Mouse (Mus musculus) layer of hippocampus, postnatal 10 days (tissue): ENCODE measurements around the gene Adamts2. TPM values are rescaled to one million over a fixed set of nuclear protein-coding genes. Genes with fewer than 3 reads are reported as not detected.

Source experiments
- DNase-seq, 2 experiments: peaks; one replicate each; pipeline ENCODE4 v3.0.0; 2021; ENCODE audit warnings: low spot score in 2 of 2
- total RNA-seq, 2 experiments: library from RNA; stranded (reverse); gene quantifications; 2 replicates each; pipeline ENCODE4 v1.2.3; 2021

Adamts2 gene
- total RNA-seq, 2 experiments from 2014 or later, result 7.7 to 9.6 TPM

DNA sequence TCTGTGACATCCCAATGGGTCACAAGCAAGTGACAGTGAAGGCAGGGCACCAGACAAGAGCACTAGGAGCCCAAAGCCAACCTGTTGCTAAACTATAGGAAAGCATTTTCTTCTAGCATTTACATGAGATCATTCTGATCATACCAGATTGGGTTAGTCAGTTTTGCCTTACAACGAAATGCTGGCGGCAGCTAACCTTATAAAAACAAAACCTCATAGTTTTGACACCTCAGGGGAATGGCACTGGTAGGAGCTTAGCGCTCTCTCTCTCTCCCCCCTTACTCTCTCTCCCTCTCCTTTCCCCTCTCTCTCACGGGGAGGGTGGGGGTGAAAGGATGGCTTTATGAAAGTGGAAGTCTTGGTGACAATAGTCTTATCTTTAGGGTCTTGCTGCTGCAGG lies 123.7 kb downstream of the Adamts2 start:
- DNase-seq, result no peak

DNA sequence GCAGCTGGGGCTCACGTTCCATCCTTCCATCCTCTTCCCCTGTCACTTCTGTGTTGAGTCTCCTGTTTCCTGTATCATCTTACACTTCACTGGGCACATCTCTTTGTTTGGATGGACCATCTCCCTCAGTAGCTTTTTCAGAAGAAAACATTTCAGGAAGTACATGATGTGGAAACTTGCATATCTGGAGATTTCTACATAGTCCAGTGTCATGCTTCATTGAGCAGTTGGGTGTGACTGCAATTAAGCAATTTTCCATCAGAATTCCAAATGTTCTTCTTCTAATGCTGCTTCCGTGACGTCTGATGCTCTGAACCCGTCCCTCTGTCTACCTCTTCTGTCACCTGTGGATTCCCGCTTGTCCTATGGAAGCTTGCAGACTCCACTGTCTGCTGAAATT lies 124.2 kb downstream of the Adamts2 start:
- DNase-seq, result no peak

- DNase-seq, result no peak
Observed at GRCm38 (mm10) chr11:50733146-50733545, 131.3 kb downstream of the Adamts2 start.

GRCm38 (mm10) chr11:50734129-50734528 lies 132.2 kb downstream of the Adamts2 start:
- peak in 1 of 2 experiments; percentile 44 for DNase-seq

DNA sequence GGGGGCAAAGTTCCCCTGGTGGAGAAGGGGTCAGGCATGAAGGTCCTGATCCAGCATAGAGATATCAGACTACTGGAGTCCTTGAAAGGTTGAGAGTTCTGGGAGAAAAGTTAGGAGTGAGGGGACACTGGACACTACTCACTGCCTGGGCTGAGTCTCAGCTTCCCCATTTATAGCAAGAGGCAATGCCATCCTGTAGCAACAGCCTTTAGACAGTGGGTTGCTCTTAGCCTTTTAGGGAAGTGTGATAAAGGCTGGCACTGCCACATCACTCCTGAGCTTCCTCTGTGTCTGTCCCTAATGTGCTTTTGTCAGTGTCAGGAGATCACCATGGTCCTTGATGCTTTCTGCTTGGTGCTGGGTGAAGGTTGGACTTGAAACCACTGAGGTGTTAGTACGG lies 134.7 kb downstream of the Adamts2 start:
- DNase-seq, result no peak

DNA sequence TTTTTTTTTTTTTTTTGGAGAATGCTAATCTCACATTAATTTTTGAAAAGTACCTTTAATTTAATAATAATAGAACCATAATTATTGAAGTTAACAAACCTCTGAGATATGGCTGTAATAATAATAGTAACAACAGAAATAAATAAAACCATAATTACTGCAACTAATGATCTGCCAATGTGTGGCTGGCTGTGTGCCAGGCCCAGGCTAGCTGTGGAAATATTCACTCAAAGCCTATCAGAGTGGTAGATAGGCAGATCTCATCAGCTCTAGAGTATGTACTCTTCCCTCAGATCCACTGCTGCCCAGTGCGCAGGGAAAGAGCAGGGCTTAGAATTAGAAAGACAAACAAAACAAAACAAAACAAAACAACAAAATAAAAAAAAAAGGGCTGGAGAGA lies 136.6 kb downstream of the Adamts2 start:
- peak in 1 of 2 experiments; percentile 55 for DNase-seq

DNA sequence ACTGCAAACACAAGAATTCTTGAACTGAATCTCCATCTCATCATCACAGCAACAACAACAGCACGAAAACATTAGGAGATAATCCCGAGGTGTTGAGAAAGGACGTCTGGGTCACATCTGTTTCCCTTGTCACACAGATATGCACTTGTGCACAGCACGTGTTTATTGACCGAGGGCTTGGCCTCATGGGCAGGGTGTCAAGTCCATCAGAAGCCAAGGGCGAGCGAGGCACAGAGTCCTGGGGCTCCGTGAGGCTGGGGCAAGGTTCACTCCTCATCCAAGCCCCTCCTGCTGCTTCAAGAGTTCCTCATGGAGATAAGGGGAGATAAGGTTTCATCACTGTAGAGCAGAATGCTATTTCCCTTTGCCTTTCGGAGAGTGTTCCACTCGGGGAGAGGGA lies 137.6 kb downstream of the Adamts2 start:
- no peak for DNase-seq

GRCm38 (mm10) chr11:50742146-50742545 lies 140.3 kb downstream of the Adamts2 start:
- no peak for DNase-seq

GRCm38 (mm10) chr11:50744971-50745370 lies 143.1 kb downstream of the Adamts2 start:
- peak; percentile 32 to 43 for DNase-seq

DNA sequence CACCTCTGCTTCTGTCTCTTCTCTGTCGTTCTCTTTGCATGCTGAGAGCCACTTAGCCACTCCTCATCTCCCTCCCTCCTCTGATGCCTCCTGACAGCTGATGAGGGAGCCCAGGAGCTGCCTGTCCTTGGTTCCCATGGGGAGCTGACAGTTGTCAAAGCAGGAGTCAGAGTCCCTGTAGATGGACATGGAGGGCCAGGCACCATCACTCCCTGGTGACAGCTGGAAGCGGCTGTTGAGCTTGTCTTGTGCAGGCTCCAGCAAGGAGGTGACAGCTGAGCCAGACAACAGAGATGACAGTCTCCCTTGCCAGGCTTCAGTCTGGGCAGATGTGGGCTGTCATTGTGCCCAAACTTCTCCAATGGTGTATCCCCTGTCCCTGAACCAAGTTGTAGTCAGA lies 144.6 kb downstream of the Adamts2 start:
- DNase-seq, result no peak

- DNase-seq, result no peak
Observed at GRCm38 (mm10) chr11:50750983-50751585, 149.2 kb downstream of the Adamts2 start.

GRCm38 (mm10) chr11:50757741-50758140 lies 155.9 kb downstream of the Adamts2 start:
- DNase-seq, result no peak

DNA sequence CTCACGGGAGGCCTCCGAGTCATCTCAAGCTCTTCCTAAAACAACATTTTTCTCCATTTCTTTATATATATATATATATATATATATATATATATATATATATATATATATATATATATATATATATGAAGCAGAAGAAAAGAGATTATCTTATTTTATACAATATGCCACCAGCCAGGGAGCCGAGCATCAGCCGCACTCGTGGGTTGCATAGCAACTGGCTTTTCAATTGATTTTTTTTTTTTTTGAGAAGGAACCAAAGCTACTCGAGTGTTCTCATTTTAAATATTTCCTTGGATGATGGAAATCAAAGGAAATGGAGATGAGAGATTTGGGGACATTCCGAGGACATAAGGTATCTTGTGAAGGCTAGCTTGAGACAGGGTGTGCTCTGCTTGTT lies 164.6 kb downstream of the Adamts2 start:
- DNase-seq, result no peak

DNA sequence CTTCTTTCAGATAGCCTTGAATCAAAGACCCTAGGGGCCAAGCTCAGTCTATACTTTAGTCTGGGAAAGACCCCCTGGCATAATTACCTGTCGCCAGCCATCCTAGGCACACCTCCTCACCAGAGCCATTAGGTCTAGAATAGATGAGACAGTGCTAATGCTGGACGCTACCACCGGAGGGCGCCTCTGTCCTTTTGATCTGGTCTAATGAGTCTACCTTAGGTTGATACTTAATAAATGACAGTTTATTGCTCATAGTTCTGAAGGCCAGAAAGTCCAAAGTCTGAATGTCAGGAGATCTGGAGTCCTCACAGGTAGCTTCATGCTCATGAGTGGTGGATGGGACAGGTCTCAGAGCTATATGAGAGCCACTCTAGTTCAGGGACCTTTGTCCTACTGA lies 165.2 kb downstream of the Adamts2 start:
- DNase-seq, result peak; percentile 47 to 62

DNA sequence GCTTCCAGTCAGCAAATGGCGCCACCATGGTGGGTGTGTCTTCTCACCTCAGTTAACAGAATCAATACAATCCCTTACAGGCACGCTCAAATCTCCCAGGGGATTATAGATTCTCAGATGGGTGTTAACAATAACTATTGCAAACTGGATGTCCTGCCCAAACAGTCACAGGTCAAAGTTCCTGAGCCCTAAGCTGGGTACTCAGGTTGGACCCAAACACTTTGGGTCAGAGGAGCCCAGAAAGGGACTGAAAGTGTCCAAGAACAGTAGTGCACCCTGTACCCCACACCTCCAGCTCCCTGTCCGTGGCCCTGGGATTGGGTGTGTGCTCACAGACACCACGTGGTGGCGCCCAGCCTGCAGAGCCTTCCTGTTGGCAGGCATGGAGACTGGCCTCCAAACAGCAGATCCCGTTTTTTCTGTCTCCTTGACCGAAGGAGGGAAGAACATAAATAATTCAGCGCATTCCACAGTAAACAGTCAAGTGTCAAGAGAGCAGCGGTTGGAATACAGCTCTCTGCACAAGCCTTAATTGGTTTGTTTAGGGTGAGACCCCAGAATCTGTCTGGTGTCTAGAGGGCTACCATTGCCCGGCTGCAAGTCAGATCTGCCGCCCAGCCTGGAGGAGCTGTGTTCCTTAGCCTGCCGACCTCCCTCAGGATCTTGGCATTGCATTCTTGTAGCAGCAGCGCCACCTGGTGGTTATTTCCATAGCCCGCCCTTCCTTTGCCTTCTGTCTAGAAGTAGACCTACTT lies 167.3 kb downstream of the Adamts2 start:
- DNase-seq, result peak; percentile 94

DNA sequence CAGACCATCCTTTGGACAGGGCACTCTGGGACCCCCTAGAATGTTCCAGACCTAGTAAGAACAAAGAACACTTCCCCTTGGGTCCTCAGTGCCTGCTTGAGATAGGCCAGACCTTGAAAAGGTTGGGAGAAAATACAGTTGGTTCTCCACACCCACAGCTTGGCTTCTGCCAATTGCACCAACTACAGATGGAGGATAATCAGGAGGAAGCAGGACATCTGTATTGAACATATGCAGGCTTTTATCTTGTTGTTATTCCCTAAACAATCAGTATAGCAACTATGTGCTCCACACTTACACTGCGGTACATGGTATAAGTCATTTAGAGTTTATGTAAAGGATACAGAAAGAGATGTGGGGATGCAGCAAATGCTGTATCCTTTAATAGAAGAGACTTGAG lies 169.1 kb downstream of the Adamts2 start:
- DNase-seq, result no peak

DNA sequence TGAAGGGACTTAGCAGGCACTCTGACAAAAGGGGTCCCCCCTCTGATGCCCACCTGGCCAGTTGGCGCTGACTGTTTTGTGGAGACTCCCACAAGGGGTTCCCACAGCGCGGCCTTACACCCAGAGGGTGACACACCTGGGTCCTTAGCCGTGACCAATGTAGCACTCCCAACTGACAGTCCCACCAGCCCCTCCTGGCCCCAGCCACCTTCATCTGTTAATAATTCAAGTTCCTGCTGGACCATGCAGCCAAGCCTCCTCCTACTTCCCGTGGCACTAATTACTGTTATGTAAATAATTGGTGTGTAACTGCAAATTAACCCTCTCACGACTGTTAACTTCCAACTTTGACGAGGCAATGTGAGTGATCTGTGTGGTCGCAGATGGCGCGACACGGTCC lies 195.8 kb downstream of the Adamts2 start:
- no peak for DNase-seq

GRCm38 (mm10) chr11:50798836-50799235 lies 197.0 kb downstream of the Adamts2 start:
- no peak for DNase-seq

DNA sequence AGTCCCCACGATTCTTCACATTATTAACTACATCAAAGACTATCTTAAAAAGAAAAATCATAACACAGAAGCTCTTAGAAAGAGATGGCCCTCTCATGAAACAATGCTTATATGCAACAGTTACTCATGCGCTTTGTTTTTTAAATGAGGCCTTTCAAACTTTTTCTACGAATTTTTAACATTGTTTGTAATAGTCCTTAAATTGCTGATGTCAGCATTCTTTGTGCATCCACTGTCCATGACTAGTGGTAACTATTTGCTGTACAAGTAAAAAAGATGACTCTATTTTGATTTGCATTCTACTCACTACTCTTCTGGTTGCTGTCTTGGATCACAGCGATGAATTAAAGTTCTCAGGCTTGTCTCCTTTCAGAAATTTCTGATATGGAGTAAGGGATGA lies 212.3 kb downstream of the Adamts2 start:
- DNase-seq, result no peak

DNA sequence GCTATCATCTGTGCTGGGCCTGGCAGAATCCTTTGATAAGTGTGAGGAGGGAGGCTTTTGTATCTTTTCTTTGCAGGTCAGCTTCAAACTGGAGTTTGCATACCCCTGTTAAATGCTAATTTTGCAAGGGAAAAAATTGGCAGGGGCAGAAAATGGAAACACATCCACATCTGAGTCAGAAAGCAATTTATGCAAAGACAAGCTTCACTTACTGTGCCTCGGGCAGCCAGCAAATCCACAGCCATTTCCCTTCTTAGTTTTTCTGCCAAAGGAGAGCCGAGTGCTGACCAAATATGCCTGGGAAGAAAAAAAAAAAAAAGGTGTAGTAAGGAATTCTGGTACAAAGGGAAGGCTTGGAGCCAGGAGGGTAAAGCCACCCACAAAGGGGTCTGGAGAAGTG lies 224.3 kb downstream of the Adamts2 start:
- DNase-seq, result no peak

DNA sequence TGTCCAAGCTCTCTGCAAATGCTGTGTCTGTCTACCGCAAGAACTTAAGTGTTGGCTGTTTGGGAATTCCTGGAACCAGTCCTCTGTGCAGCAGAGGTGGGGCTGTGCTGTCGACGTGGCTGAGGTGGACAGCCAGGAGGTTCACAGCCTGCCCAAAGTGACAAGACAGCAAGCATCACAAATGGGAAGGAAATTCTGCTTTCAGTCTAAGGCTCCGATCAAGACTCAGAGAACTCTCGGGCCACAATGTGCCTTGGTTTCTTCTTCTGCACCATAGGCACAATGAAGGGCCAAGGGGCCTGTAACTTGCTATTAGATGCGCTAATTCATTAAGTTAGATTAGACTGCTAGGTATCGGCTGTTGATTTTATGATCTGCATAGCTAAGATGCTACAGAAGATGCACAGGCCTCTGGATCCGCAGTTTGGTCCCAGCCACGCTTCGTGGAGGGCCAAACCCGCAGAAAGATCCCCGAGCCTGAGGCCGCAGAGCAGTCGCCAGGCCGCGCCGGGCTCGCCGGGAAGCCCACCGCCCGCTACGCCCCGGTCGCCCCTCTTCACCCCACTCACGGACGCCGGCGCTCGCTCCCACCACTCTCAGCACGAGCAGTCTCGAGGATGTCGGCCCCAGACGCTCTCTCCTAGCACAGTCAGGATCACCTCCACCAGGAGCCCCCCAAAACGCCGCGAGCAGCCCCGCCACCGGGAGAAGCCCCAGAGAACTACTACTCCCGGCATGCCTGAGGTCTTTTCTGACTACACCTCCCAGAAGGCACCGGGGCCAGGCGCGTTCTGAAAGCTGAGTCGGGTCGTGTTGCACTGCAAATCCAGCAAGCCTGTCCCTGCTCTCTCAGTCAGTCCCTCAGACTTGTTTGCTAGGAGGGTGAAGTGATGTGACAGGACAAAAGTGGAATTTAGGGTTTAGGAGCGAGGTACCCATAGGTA lies 225.4 kb downstream of the Adamts2 start, which contains the start of gene Zfp354c:
Zfp354c (minus strand) TSS at position 715 of the 944 bp plus-strand sequence.
- peak; percentile 84 to 91 for DNase-seq

- DNase-seq, result no peak
Observed at GRCm38 (mm10) chr11:50835727-50836126, 233.8 kb downstream of the Adamts2 start.
